Mouse (Mus musculus) ES-E14 (cell line): Measurements from ENCODE around the gene Gimd1. TPM values are rescaled to one million over a fixed set of nuclear protein-coding genes. Genes with fewer than 3 reads are reported as not detected.

ENCODE experiments used
- DNase-seq: peaks from one replicate; pipeline ENCODE4 v3.0.0-alpha.2; 2013; ENCODE audit warnings: low read depth, low spot score
- H3K27ac ChIP-seq: 2 replicates; pipeline ENCODE4 v1.5.1; 2012; ENCODE audit warnings: low read depth, mild to moderate bottlenecking, low read length, moderate library complexity, mixed read lengths; ENCODE audit not compliant: poor library complexity, insufficient read depth, severe bottlenecking
- H3K36me3 ChIP-seq: 2 replicates; pipeline ENCODE4 v1.6.1; 2012; ENCODE audit warnings: mild to moderate bottlenecking, low read length, moderate library complexity, mixed read lengths; ENCODE audit not compliant: control insufficient read depth, poor library complexity, insufficient read depth, severe bottlenecking
- H3K4me1 ChIP-seq, 2 experiments: fragments of 150-350 bp in 1 of 2; sonication (generic) in 1 of 2; 2 replicates each; pipeline ENCODE4 v1.6.1; 2012; ENCODE audit warnings: low read length in 2 of 2, mild to moderate bottlenecking in 1 of 2, mixed read lengths in 1 of 2; ENCODE audit not compliant: control insufficient read depth in 2 of 2, insufficient read depth in 2 of 2, poor library complexity in 1 of 2
- H3K4me3 ChIP-seq, 2 experiments: fragments of 150-350 bp in 1 of 2; sonication (generic) in 1 of 2; 2 replicates each; pipeline ENCODE4 v1.5.1; 2012; ENCODE audit warnings: low read length in 2 of 2, low read depth in 1 of 2, mild to moderate bottlenecking in 1 of 2, mixed read lengths in 1 of 2; ENCODE audit not compliant: insufficient read depth in 1 of 2, poor library complexity in 1 of 2, severe bottlenecking in 1 of 2
- H3K9ac ChIP-seq: 2 replicates; pipeline ENCODE4 v1.6.1; 2012; ENCODE audit warnings: low read depth, mild to moderate bottlenecking, low read length, mixed read lengths; ENCODE audit not compliant: poor library complexity, insufficient read depth, severe bottlenecking
- H3K9me3 ChIP-seq: fragments of 150-350 bp; sonication (generic); 2 replicates; pipeline ENCODE4 v1.6.1; 2012; ENCODE audit warnings: low read depth, mild to moderate bottlenecking, low read length; ENCODE audit not compliant: control insufficient read depth, insufficient read depth
- CHD2 ChIP-seq: IDR thresholded peaks from 2 replicates; pipeline ENCODE4 v1.6.1; 2014; ENCODE audit warnings: mild to moderate bottlenecking, low read depth, low read length, inconsistent platforms
- HCFC1 ChIP-seq: IDR thresholded peaks from 2 replicates; pipeline ENCODE4 v1.6.1; 2012; ENCODE audit warnings: low read length, inconsistent platforms, borderline replicate concordance; ENCODE audit not compliant: insufficient read depth
- MAFK ChIP-seq: IDR thresholded peaks from 2 replicates; pipeline ENCODE4 v1.6.1; 2014; ENCODE audit warnings: mild to moderate bottlenecking, low read depth, low read length, inconsistent platforms; ENCODE audit not compliant: insufficient read depth
- ZC3H11A ChIP-seq: IDR thresholded peaks from 2 replicates; pipeline ENCODE4 v1.6.1; 2012; ENCODE audit warnings: low read depth, mild to moderate bottlenecking, inconsistent platforms, low read length, borderline replicate concordance
- ZNF384 ChIP-seq: IDR thresholded peaks from 2 replicates; pipeline ENCODE4 v1.6.1; 2012; ENCODE audit warnings: low read depth, low read length, inconsistent platforms
- in situ Hi-C, 2 experiments: fragments of 600-800 bp; cut with MboI; formaldehyde crosslinking; loops; one replicate each; pipeline ENCODE4 v1.15.1; 2025; ENCODE audit warnings: low sequenced_read_pairs in 2 of 2, inconsistent platforms in 1 of 2; ENCODE audit not compliant: unreplicated experiment in 2 of 2
- total RNA-seq: library from RNA; depleted of rRNA; stranded (reverse); fragments of 300-350 nt; gene quantifications from 2 replicates; pipeline ENCODE4 v1.2.3, GENCODE M21; 2012

Gimd1 gene
- total RNA-seq, 1 experiment, result not detected

DNA sequence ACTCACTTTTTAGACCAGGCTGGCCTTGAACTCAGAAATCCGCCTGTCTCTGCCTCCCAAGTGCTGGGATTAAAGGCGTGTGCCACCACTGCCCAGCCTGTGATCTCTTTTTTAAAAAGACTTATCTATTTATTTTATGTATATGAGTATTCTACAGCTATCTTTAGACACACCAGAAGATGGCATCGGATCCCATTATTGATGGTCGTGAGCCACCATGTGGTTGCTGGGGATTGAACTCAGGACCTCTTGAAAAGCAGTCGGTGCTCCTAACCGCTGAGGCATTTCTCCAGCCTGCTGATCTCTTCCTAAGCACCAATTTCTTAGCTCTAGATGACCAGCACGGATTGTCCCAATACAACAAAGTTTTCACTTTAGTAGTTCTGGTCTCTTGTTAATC, 24.3 kb downstream of the Gimd1 start:
- no peaks in the 10 kb centered on the region for H3K4me1 ChIP-seq
- no peak for DNase-seq
- in situ Hi-C loops, result no loop called here
- TF ChIP-seq ZNF384 (no peak), ZC3H11A (no peak), MAFK (no peak), HCFC1 (no peak), CHD2 (no peak)
- H3K27ac ChIP-seq, result no peak overlapping the region
- H3K4me3 ChIP-seq, result no peak overlapping the region
- H3K9me3 ChIP-seq, result no peaks in the 10 kb centered on the region
- H3K36me3 ChIP-seq, result peaks cover 2% of the 10 kb centered on the region
- no peak overlapping the region for H3K9ac ChIP-seq

DNA sequence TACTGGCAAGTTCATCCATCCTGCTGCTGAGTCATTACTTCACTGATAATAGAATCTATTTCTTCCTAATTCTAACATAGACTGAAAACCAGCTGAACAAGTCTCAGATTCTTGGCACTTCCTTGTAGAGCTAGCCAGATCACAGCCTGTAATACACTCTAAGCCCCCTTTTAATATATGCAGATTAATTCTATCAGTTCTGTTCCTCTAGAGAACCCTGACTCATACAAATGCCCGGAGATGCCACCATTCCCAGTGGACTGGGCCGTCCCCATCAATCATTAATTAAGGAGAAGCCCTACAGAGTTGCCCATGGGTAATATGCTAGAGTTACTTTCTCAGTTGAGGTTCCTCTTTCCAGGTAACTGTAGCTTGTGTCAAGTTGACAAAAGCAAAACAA, 26.3 kb downstream of the Gimd1 start:
- H3K9me3 ChIP-seq, result no peaks in the 10 kb centered on the region
- in situ Hi-C loops, result no loop called here
- H3K27ac ChIP-seq, result no peak overlapping the region
- TF ChIP-seq HCFC1 (no peak), CHD2 (no peak), MAFK (no peak), ZC3H11A (no peak), ZNF384 (no peak)
- H3K4me1 ChIP-seq, result no peaks in the 10 kb centered on the region
- peaks cover 11% of the 10 kb centered on the region for H3K36me3 ChIP-seq
- no peak overlapping the region for H3K9ac ChIP-seq
- no peak for DNase-seq
- H3K4me3 ChIP-seq, result no peak overlapping the region

DNA sequence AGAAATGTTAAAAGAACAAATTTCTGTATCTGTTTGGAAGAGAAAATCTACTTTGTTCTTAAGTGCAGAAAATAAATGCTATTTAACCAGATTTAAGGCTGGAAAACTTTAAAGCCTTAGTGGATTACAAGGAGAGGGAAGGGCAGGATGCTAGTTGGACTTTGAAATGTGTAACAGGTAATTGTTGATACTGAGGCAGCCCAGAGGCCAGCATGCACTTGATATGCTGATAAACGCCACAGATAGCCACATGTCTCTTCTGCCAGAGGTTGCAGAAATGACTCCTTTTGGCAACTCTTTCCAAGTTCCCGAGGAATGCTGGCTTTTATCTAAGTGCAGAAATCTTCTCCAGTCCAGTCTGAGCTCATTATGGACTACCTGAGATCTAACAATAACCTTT, 47.9 kb downstream of the Gimd1 start:
- Histone ChIP-seq H3K9me3 (no peaks in the 10 kb centered on the region), H3K4me1 (no peaks in the 10 kb centered on the region), H3K4me3 (no peak overlapping the region), H3K27ac (no peak overlapping the region), H3K36me3 (peaks cover 5% of the 10 kb centered on the region), H3K9ac (no peak overlapping the region)
- no peak for DNase-seq
- in situ Hi-C loops, result no loop called here
- TF ChIP-seq CHD2 (no peak), ZNF384 (no peak), MAFK (no peak), HCFC1 (no peak), ZC3H11A (no peak)

DNA sequence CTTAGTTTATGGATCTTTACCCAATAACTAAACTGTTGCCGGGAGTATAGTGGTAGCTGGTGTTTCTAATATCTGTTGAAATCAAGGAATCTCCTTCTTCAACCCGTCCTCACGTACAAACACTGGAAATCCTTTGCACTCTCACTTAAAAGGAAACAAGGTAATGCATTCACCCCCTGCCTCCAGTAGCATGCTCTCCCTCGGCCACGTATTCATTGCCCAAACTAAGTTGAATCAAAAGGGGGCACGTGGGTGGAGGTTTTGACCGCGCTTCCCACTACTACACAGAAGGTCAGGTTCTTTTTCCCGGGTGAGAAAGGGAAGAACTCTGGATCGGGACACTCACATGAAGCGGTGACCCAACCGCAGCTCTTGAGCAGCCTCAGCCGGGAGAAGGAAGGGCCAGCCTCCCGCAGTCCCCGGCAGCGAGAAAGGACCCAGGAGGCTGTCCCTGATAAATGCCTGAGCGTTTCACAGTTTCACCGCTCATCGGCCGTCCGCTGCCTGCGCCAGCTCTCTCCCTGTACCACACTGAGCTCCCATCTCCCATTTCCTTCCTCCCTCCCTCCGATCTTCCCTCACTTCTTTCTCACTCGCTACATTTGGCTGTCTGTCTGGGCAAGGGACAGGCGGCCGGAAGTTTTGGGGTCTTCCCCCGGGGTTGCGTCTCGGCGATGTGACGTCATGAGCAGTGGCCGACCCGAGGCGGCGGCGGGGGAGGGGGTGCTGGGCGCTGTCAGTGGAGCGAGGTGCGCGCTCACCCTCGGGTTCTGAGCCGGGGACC, 54.0 kb downstream of the Gimd1 start, which contains the start of gene Tbck:
Gene Tbck, plus strand, starts transcription at position 698 of the 784 bp plus-strand sequence.
- H3K4me3 ChIP-seq, result peak within 1 kb of the TSS; percentile 82 to 99

More for the DNA sequence above, 54.0 kb downstream of the Gimd1 start, which contains the start of gene Tbck:
- peak; percentile 84 for DNase-seq
- Histone ChIP-seq H3K4me1 (0 out of 4 replicates have a peak, but pooled peaks cover 0 to 2% of the 10 kb centered on the region in 2 experiments), H3K36me3 (no peaks in the 10 kb centered on the region), H3K27ac (peak within 1 kb of the TSS; percentile 96; the same call in 1 of the 2 replicates), H3K9ac (peak within 1 kb of the TSS; percentile 99), H3K9me3 (no peaks in the 10 kb centered on the region)
- TF ChIP-seq ZNF384 (no peak), HCFC1 (peak; percentile 85), ZC3H11A (no peak), CHD2 (no peak), MAFK (no peak)
- in situ Hi-C loops, result no loop called here
